Comparison of ENCODE assay signal across 12 mouse cellular contexts in genomic region chr2:180276851-180277259, GRCm38 (mm10). TPM values are rescaled to one million over a fixed set of nuclear protein-coding genes. Genes with fewer than 3 reads are reported as not detected.
DNase-seq lines count a peak whose midpoint lies in the region; ATAC-seq lines count a peak whose summit lies in the region.
"Had no signal": no experiment of that assay in that cellular context is flagged by ENCODE, and none has a peak within 500 bp of the region (broad histone marks: within the 10 kb centered on the region; RNA-seq: fewer than 3 reads in every experiment).

No protein-coding gene starts in this region.

- H3K4me2 ChIP-seq in hindbrain, embryonic 16.5 days (ENCODE audit: low read length), result no peak overlapping the region

- ATAC-seq in megakaryocyte progenitor cell, adult 5-6 weeks (replicated peaks; ENCODE audit: poor library complexity), result peak; percentile 33
- ATAC-seq in hindbrain, embryonic 16.5 days, result no peak

- peaks cover 17% of the 10 kb centered on the region for H3K27me3 ChIP-seq in heart, embryonic 10.5 days (ENCODE audit: insufficient read depth, poor library complexity, severe bottlenecking)
- peaks cover 13% of the 10 kb centered on the region for H3K27me3 ChIP-seq in limb, embryonic 10.5 days (ENCODE audit: low read depth, poor library complexity, severe bottlenecking)
- H3K27me3 ChIP-seq in hindbrain, embryonic 16.5 days (replicated peaks; ENCODE audit: control insufficient read depth, insufficient read depth, low read length), result no peaks in the 10 kb centered on the region; the same call in 1 of the 2 replicates

- H3K9ac ChIP-seq in hindbrain, embryonic 16.5 days (ENCODE audit: low read depth, low read length), result no peak overlapping the region

- H3K9me3 ChIP-seq in heart, embryonic 10.5 days, result no peaks in the 10 kb centered on the region
- H3K9me3 ChIP-seq in limb, embryonic 10.5 days (replicated peaks), result no peaks in the 10 kb centered on the region
- no peaks in the 10 kb centered on the region for H3K9me3 ChIP-seq in hindbrain, embryonic 16.5 days (ENCODE audit: control insufficient read depth, low read length)
- H3K9me3 ChIP-seq: G1E had no signal

- H3K4me3 ChIP-seq in heart, embryonic 10.5 days, result peak overlapping the region; percentile 35; the same call in 1 of the 2 replicates
- no peak overlapping the region for H3K4me3 ChIP-seq in limb, embryonic 10.5 days
- no peak overlapping the region for H3K4me3 ChIP-seq in hindbrain, embryonic 16.5 days (ENCODE audit: low read length)
- H3K4me3 ChIP-seq: left cerebral cortex, adult 2 months had no signal

- no peaks in the 10 kb centered on the region for H3K36me3 ChIP-seq in heart, embryonic 10.5 days
- H3K36me3 ChIP-seq in limb, embryonic 10.5 days, result no peaks in the 10 kb centered on the region
- H3K36me3 ChIP-seq in hindbrain, embryonic 16.5 days (ENCODE audit: control insufficient read depth, insufficient read depth, low read length), result no peaks in the 10 kb centered on the region

- no peak for DNase-seq in heart, embryonic 10.5 days (ENCODE audit: low spot score)
- DNase-seq in heart, postnatal 4 days, result no peak
- peak; percentile 77 to 84 for DNase-seq in CD8-positive naive resting alpha-beta T cell, adult 2 months (ENCODE audit: low read depth in 2 of 2, low spot score in 2 of 2)
- no peak for DNase-seq in limb, embryonic 10.5 days (ENCODE audit: low spot score)
- DNase-seq in frontal cortex, postnatal 36 days (ENCODE audit: low spot score in 2 of 2), result no peak
- DNase-seq in left cerebral cortex, adult 9 months (ENCODE audit: low spot score in 2 of 2), result no peak
- DNase-seq: cerebellum, adult 8-10 months had no signal

- H3K27ac ChIP-seq in heart, embryonic 10.5 days, result peak overlapping the region; percentile 71
- peak overlapping the region; percentile 7; the same call in 1 of the 2 replicates for H3K27ac ChIP-seq in limb, embryonic 10.5 days
- H3K27ac ChIP-seq in hindbrain, embryonic 16.5 days (ENCODE audit: low read depth, low read length), result no peak overlapping the region
- H3K27ac ChIP-seq: left cerebral cortex, adult 2 months had no signal

- H3K4me1 ChIP-seq in heart, embryonic 10.5 days, result peaks cover 54% of the 10 kb centered on the region
- peaks cover 38% of the 10 kb centered on the region for H3K4me1 ChIP-seq in limb, embryonic 10.5 days
- peaks cover 9% of the 10 kb centered on the region for H3K4me1 ChIP-seq in hindbrain, embryonic 16.5 days (ENCODE audit: control insufficient read depth, insufficient read depth, low read depth, low read length)

- 29% methylated on average over 8 of the region's 8 CpGs for WGBS in heart, embryonic 10.5 days
- WGBS in limb, embryonic 10.5 days, result 79% methylated on average over 8 of the region's 8 CpGs
- WGBS in hindbrain, embryonic 16.5 days, result 74% methylated on average over 8 of the region's 8 CpGs

RNA-seq across cellular contexts. Expression of gene Cables2, which starts 3.6 kb away (rescaled TPM):
- polyA plus RNA-seq in heart, embryonic 10.5 days (2016; fragmentation: Nextera tagmentation; extraction: Ambion mirVana), result 12.4 and 13.1 TPM in 2 replicates
- total RNA-seq in heart, postnatal 4 days (2021), result 10 to 100 TPM; 15.2 to 15.4 TPM
- 14.6 and 16.4 TPM in 2 replicates for polyA plus RNA-seq in limb, embryonic 10.5 days (2016; fragmentation: Nextera tagmentation; extraction: Ambion mirVana)
- 12.6 and 15.1 TPM in 2 replicates for total RNA-seq in megakaryocyte progenitor cell, adult 5-6 weeks (2015)
- 9.9 and 12.7 TPM in 2 replicates for total RNA-seq in megakaryocyte progenitor cell, adult 5-6 weeks (2017)
- 11.1 and 22.2 TPM in 2 replicates for polyA plus RNA-seq in hindbrain, embryonic 16.5 days (2015; fragmentation: Nextera tagmentation; extraction: Ambion mirVana)

RNA-seq across cellular contexts. Expression of gene Rbbp8nl, which starts 12.8 kb away (rescaled TPM):
- polyA plus RNA-seq in heart, embryonic 10.5 days (2016; fragmentation: Nextera tagmentation; extraction: Ambion mirVana), result 0.16 and 0.68 TPM in 2 replicates
- total RNA-seq in heart, postnatal 4 days (2021), result not detected
- polyA plus RNA-seq in limb, embryonic 10.5 days (2016; fragmentation: Nextera tagmentation; extraction: Ambion mirVana), result 0.50 and 0.78 TPM in 2 replicates
- not detected in 2 replicates for total RNA-seq in megakaryocyte progenitor cell, adult 5-6 weeks (2015)
- total RNA-seq in megakaryocyte progenitor cell, adult 5-6 weeks (2017), result not detected in 2 replicates
- not detected in 2 replicates for polyA plus RNA-seq in hindbrain, embryonic 16.5 days (2015; fragmentation: Nextera tagmentation; extraction: Ambion mirVana)
- total RNA-seq: left cerebral cortex, adult 2 months had no signal
- polyA plus RNA-seq: G1E; neural tube, embryonic 14.5 days had no signal

RNA-seq across cellular contexts. Expression of gene Rps21, which starts 19.7 kb away (rescaled TPM):
- polyA plus RNA-seq in heart, embryonic 10.5 days (2016; fragmentation: Nextera tagmentation; extraction: Ambion mirVana), result 332 and 360 TPM in 2 replicates
- 100 to 1,000 TPM; 619 to 692 TPM for total RNA-seq in heart, postnatal 4 days (2021)
- 530 and 637 TPM in 2 replicates for polyA plus RNA-seq in limb, embryonic 10.5 days (2016; fragmentation: Nextera tagmentation; extraction: Ambion mirVana)
- 1,700 and 1,787 TPM in 2 replicates for total RNA-seq in megakaryocyte progenitor cell, adult 5-6 weeks (2015)
- 2,626 and 3,717 TPM in 2 replicates for total RNA-seq in megakaryocyte progenitor cell, adult 5-6 weeks (2017)
- polyA plus RNA-seq in hindbrain, embryonic 16.5 days (2015; fragmentation: Nextera tagmentation; extraction: Ambion mirVana), result 271 and 282 TPM in 2 replicates

RNA-seq across cellular contexts. Expression of gene Lama5, which starts 51.2 kb away (rescaled TPM):
- 23.6 and 30.8 TPM in 2 replicates for polyA plus RNA-seq in heart, embryonic 10.5 days (2016; fragmentation: Nextera tagmentation; extraction: Ambion mirVana)
- 10 to 100 TPM; 47.8 to 49.6 TPM for total RNA-seq in heart, postnatal 4 days (2021)
- polyA plus RNA-seq in limb, embryonic 10.5 days (2016; fragmentation: Nextera tagmentation; extraction: Ambion mirVana), result 18.1 and 18.2 TPM in 2 replicates
- 0.07 and 2.1 TPM in 2 replicates for total RNA-seq in megakaryocyte progenitor cell, adult 5-6 weeks (2015)
- 0.03 and 0.08 TPM in 2 replicates for total RNA-seq in megakaryocyte progenitor cell, adult 5-6 weeks (2017)
- polyA plus RNA-seq in hindbrain, embryonic 16.5 days (2015; fragmentation: Nextera tagmentation; extraction: Ambion mirVana), result 2.2 and 3.5 TPM in 2 replicates

RNA-seq across cellular contexts. Expression of gene Gata5, which starts 57.6 kb away (rescaled TPM):
- 34.7 and 41.3 TPM in 2 replicates for polyA plus RNA-seq in heart, embryonic 10.5 days (2016; fragmentation: Nextera tagmentation; extraction: Ambion mirVana)
- total RNA-seq in heart, postnatal 4 days (2021), result 1 to 10 TPM; 1.6 to 2.5 TPM
- polyA plus RNA-seq in limb, embryonic 10.5 days (2016; fragmentation: Nextera tagmentation; extraction: Ambion mirVana), result 0.83 and 2.8 TPM in 2 replicates
- total RNA-seq in megakaryocyte progenitor cell, adult 5-6 weeks (2015), result not detected in 2 replicates
- not detected in 2 replicates for total RNA-seq in megakaryocyte progenitor cell, adult 5-6 weeks (2017)
- not detected in 2 replicates for polyA plus RNA-seq in hindbrain, embryonic 16.5 days (2015; fragmentation: Nextera tagmentation; extraction: Ambion mirVana)
- total RNA-seq: left cerebral cortex, adult 2 months had no signal
- polyA plus RNA-seq: G1E; neural tube, embryonic 14.5 days had no signal

Comparison
In these comparisons a context has a peak if more than half of its experiments do, and no peak if none do; other contexts are left out.
1. DNase-seq: peak in CD8-positive naive resting alpha-beta T cell, adult 2 months (2 of 2); none in heart, embryonic 10.5 days (single experiment), heart, postnatal 4 days (single experiment), limb, embryonic 10.5 days (single experiment), frontal cortex, postnatal 36 days (0 of 2) and left cerebral cortex, adult 9 months (0 of 2).